Mouse (Mus musculus): ENCODE measurements around the gene Rpl26. TPM values are rescaled to one million over a fixed set of nuclear protein-coding genes. Genes with fewer than 3 reads are reported as not detected.

Rpl26 gene
- polyA plus RNA-seq (2012; rRNA removed), result 1,827 and 1,859 TPM in 2 replicates
- 829 and 850 TPM in 2 replicates for polyA plus RNA-seq (2014; fragmentation: Nextera tagmentation; extraction: Ambion mirVana)

DNA sequence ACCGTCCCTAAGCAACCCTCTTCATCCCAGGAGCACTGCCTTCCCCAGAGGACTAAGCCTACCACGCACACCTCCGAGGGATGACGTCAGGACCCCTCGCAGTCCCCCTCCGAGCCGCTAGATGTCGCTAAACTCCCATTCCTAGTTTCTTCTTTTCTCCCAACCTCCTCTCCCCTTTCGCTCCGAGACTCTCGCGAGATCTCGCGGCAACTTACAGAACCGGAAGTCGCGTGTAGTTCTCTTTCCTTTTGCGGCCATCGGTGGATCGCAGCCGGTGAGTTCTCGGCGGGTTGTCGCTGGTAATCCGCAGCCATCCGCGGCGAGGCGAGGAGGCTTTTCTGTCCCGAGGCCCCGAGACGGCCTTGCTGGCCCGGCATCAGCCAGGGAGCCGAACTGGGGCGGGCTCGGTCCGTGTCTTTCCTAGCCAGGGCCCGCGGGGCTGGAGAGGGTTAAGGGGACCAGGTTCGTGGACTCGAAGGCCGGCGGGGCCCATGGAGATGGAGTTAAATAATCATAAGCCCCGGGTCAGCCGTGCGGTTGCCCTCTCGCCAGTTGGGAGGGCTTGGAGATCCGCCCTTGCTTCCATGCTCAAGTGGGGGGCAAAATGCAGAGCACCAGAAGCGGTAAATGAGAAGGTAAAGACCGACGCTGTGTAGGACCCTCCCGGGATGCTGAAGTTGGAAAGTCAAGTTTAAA is at the start of gene Rpl26:
Gene Rpl26 (plus strand): TSS at position 233 of the 696 bp plus-strand sequence.
- H3K4me3 ChIP-seq (ENCODE audit: insufficient read depth in 1 of 2, low read depth in 2 of 2, low read length in 2 of 2), result peak within 1 kb of the TSS; percentile 93 to 95
- H3K9ac ChIP-seq (replicated peaks), result peak within 1 kb of the TSS; percentile 100
- no peaks in the 10 kb centered on the region for H3K27me3 ChIP-seq (ENCODE audit: control insufficient read depth, insufficient read depth, low read length)
- DNase-seq (ENCODE audit: low read depth in 3 of 3, low spot score in 3 of 3) (peak; percentile 99 to 100 (median 99)), ATAC-seq (ENCODE audit: insufficient read depth) (peak; percentile 85)
- no peaks in the 10 kb centered on the region for H3K9me3 ChIP-seq (ENCODE audit: control insufficient read depth, low read length)
- under 1% methylated on average over 52 of the region's 52 CpGs for WGBS (ENCODE audit: insufficient replicate concordance)
- peak within 1 kb of the TSS; percentile 72 for H3K4me2 ChIP-seq (ENCODE audit: low read depth)
- peak within 1 kb of the TSS; percentile 75 for H3K27ac ChIP-seq
- peaks cover 21 to 35% of the 10 kb centered on the region in 2 experiments for H3K4me1 ChIP-seq (replicated peaks; ENCODE audit: control insufficient read depth in 2 of 2, insufficient read depth in 2 of 2, low read length in 1 of 2)
- peaks cover 35% of the 10 kb centered on the region for H3K36me3 ChIP-seq (replicated peaks; ENCODE audit: control insufficient read depth, insufficient read depth, low read depth)
- TF ChIP-seq EP300 (IDR thresholded peaks at IDR 0.05; ENCODE audit: low read depth), result peak; percentile 89
- peak; percentile 100 for TF ChIP-seq CTCF (IDR thresholded peaks at IDR 0.05; ENCODE audit: low read depth)

DNA sequence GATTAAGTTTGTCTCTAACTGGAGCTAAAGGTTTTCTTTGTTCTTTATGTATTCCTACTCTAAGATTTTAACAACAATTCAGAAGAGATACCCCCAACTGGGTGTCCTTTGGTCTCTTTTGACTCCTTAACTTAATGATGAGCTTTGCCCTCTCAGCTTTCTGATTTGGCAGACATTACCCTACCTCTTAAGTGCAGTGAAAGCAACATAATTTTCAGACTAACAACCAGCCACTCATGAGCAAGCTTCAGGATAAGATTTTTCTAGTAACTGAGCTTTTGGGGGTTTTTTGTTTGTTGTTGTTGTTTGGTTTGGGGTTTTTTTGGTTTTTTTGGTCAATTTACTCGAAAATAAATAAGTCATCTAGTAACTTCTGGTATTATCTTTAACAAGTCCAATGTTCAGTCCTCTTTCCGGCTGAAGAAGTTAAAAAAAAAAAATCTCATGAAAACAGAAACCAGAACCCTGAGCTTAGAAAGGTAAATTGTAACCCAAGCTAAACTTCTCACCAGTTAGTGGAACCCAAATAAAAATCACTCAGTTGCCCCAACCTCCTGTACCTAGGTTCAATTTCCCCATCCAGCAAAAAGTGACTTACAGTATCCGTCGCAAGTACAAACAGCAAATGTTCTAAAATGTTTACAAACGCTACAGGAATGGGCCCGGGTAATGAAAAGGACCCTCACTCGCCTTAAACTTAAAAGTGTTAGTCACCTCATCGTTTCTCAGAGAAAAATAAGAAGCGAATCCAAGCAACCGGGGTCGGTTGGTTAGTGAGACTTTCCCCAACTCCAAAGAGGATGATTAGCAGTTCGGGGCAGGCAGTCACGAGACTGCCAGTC is 49.5 kb upstream of the Rpl26 start:
- Histone ChIP-seq H3K4me1 (replicated peaks; ENCODE audit: control insufficient read depth in 2 of 2, insufficient read depth in 2 of 2, low read length in 1 of 2) (peaks cover 25 to 35% of the 10 kb centered on the region in 2 experiments), H3K9ac (replicated peaks) (peak overlapping the region; percentile 97), H3K4me3 (ENCODE audit: insufficient read depth in 1 of 2, low read depth in 2 of 2, low read length in 2 of 2) (peak overlapping the region; percentile 72 to 90), H3K9me3 (ENCODE audit: control insufficient read depth, low read length) (no peaks in the 10 kb centered on the region), H3K4me2 (ENCODE audit: low read depth) (peak overlapping the region; percentile 84), H3K27ac (peak overlapping the region; percentile 96), H3K36me3 (replicated peaks; ENCODE audit: control insufficient read depth, insufficient read depth, low read depth) (peaks cover 2% of the 10 kb centered on the region; the same call in 1 of the 2 replicates), H3K27me3 (ENCODE audit: control insufficient read depth, insufficient read depth, low read length) (no peaks in the 10 kb centered on the region)
- WGBS (ENCODE audit: insufficient replicate concordance), result 2% methylated on average over 13 of the region's 13 CpGs
- TF ChIP-seq CTCF (IDR thresholded peaks at IDR 0.05; ENCODE audit: low read depth) (no peak), EP300 (IDR thresholded peaks at IDR 0.05; ENCODE audit: low read depth) (no peak)
- DNase-seq (ENCODE audit: low read depth in 3 of 3, low spot score in 3 of 3) (no peak), ATAC-seq (ENCODE audit: insufficient read depth) (no peak)

DNA sequence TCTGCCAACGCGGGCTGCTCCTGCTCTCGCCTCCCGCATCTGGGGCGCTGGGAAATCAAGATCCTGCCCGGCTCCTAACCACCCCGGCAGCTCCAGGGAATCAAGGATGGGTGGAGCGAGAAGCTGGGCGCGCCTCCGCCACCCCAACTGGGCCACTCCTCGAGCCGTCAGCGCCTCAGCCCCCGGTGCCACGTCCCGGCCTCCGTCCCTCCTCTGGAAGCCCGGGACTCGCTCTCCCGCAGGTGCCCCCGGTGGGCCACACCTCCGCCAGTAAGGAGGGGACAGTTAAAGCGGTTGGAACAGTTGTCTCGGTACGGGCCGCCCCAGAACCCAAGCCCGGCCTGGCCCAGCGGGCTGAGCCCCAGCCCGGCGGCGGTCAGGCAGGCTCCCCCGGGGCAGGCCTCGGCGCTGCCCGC is 48.9 kb upstream of the Rpl26 start:
- peak overlapping the region; percentile 97 for H3K9ac ChIP-seq (replicated peaks)
- ATAC-seq (ENCODE audit: insufficient read depth) (peak; percentile 83), DNase-seq (ENCODE audit: low read depth in 3 of 3, low spot score in 3 of 3) (peak; percentile 62 to 75 (median 68))
- peaks cover 25 to 35% of the 10 kb centered on the region in 2 experiments for H3K4me1 ChIP-seq (replicated peaks; ENCODE audit: control insufficient read depth in 2 of 2, insufficient read depth in 2 of 2, low read length in 1 of 2)
- H3K36me3 ChIP-seq (replicated peaks; ENCODE audit: control insufficient read depth, insufficient read depth, low read depth), result peaks cover 2% of the 10 kb centered on the region; the same call in 1 of the 2 replicates
- no peak for TF ChIP-seq CTCF (IDR thresholded peaks at IDR 0.05; ENCODE audit: low read depth)
- TF ChIP-seq EP300 (IDR thresholded peaks at IDR 0.05; ENCODE audit: low read depth), result no peak
- H3K27ac ChIP-seq, result peak overlapping the region; percentile 96
- H3K4me3 ChIP-seq (ENCODE audit: insufficient read depth in 1 of 2, low read depth in 2 of 2, low read length in 2 of 2), result peak overlapping the region; percentile 72 to 90
- H3K9me3 ChIP-seq (ENCODE audit: control insufficient read depth, low read length), result no peaks in the 10 kb centered on the region
- 0% methylated on average over 36 of the region's 36 CpGs for WGBS (ENCODE audit: insufficient replicate concordance)
- H3K27me3 ChIP-seq (ENCODE audit: control insufficient read depth, insufficient read depth, low read length), result no peaks in the 10 kb centered on the region
- H3K4me2 ChIP-seq (ENCODE audit: low read depth), result peak overlapping the region; percentile 84

DNA sequence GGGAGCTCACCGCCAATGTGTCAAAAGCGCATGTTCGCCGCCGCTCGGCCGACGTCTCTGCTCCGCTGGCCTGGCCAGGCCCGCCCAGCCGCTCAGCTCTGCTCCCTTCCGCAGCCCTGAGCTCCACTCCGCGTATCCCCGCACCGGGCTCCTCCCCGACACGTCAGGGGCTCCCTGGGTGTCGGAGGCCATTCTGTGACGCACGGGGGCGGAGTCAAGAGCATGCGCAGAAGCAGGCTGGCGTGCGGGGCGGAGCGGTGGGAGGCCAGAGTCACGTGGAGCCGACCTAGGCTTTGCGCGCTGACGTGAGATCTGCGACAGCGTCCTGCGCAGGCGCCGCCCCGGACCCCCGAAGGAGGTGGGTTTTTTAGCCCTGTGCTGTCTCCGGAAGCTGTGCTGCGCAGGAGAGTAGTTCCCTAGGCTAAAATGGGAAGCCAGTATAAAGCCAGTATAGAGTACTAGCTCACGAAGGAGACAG is 48.4 kb upstream of the Rpl26 start:
- Histone ChIP-seq H3K9ac (replicated peaks) (peak overlapping the region; percentile 97), H3K36me3 (replicated peaks; ENCODE audit: control insufficient read depth, insufficient read depth, low read depth) (peaks cover 2% of the 10 kb centered on the region; the same call in 1 of the 2 replicates), H3K4me3 (ENCODE audit: insufficient read depth in 1 of 2, low read depth in 2 of 2, low read length in 2 of 2) (peak overlapping the region; percentile 72 to 90), H3K4me2 (ENCODE audit: low read depth) (peak overlapping the region; percentile 84), H3K27ac (peak overlapping the region; percentile 96), H3K27me3 (ENCODE audit: control insufficient read depth, insufficient read depth, low read length) (no peaks in the 10 kb centered on the region), H3K4me1 (replicated peaks; ENCODE audit: control insufficient read depth in 2 of 2, insufficient read depth in 2 of 2, low read length in 1 of 2) (peaks cover 25 to 35% of the 10 kb centered on the region in 2 experiments), H3K9me3 (ENCODE audit: control insufficient read depth, low read length) (no peaks in the 10 kb centered on the region)
- DNase-seq (ENCODE audit: low read depth in 3 of 3, low spot score in 3 of 3), result peak; percentile 97 to 99 (median 98)
- TF ChIP-seq EP300 (IDR thresholded peaks at IDR 0.05; ENCODE audit: low read depth) (no peak), CTCF (IDR thresholded peaks at IDR 0.05; ENCODE audit: low read depth) (peak; percentile 31)
- peak; percentile 98 for ATAC-seq (ENCODE audit: insufficient read depth)
- WGBS (ENCODE audit: insufficient replicate concordance), result under 1% methylated on average over 42 of the region's 42 CpGs

All from liver, embryonic 14.5 days (tissue).